Mouse (Mus musculus) small intestine, adult 2 months (tissue): ENCODE measurements around the gene Vav2. TPM values are rescaled to one million over a fixed set of nuclear protein-coding genes. Genes with fewer than 3 reads are reported as not detected.
A peak's percentile ranks its signal among the peaks of the same experiment; 100 is the strongest.

Source experiments
- H3K27ac ChIP-seq: fragments of 200-500 bp; 2 replicates; pipeline ENCODE4 v1.5.1; 2012; ENCODE audit warnings: low read depth, low read length, control low read depth, inconsistent platforms; ENCODE audit not compliant: insufficient read depth
- H3K27me3 ChIP-seq: fragments of 200-500 bp; 2 replicates; pipeline ENCODE4 v1.6.1; 2012; ENCODE audit warnings: mild to moderate bottlenecking, moderate library complexity, low read length, inconsistent platforms; ENCODE audit not compliant: control insufficient read depth, insufficient read depth
- H3K36me3 ChIP-seq: fragments of 200-500 bp; 2 replicates; pipeline ENCODE4 v1.6.1; 2012; ENCODE audit warnings: mild to moderate bottlenecking, low read length, control low read depth, inconsistent platforms; ENCODE audit not compliant: control insufficient read depth, insufficient read depth
- H3K4me1 ChIP-seq: fragments of 200-500 bp; 2 replicates; pipeline ENCODE4 v1.6.1; 2012; ENCODE audit warnings: low read length, inconsistent platforms, mixed read lengths; ENCODE audit not compliant: control insufficient read depth, insufficient read depth, insufficient read length
- H3K4me3 ChIP-seq: fragments of 200-500 bp; 2 replicates; pipeline ENCODE4 v1.5.1; 2012; ENCODE audit warnings: low read depth, mild to moderate bottlenecking, control low read depth, inconsistent platforms, low read length, moderate library complexity
- CTCF ChIP-seq: fragments of 200-500 bp; IDR thresholded peaks from 2 replicates; pipeline ENCODE4 v1.5.1; 2012; ENCODE audit warnings: low read depth, mild to moderate bottlenecking, control low read depth, inconsistent platforms, low read length, moderate library complexity, mixed read lengths; ENCODE audit not compliant: insufficient replicate concordance, insufficient read length; ENCODE audit errors: extremely low read depth
- POLR2A ChIP-seq: fragments of 200-500 bp; IDR thresholded peaks from 2 replicates; pipeline ENCODE4 v1.6.1; 2012; ENCODE audit warnings: low read depth, mild to moderate bottlenecking, control low read depth, inconsistent platforms, low read length, moderate library complexity
- WGBS: fragments of 180-500 bp; shearing (Covaris S2); methylation state at CpG from one replicate; pipeline ENCODE4 v1.1.7; 2018; 5-methylcytosine and 5-hydroxymethylcytosine counted together
- polyA plus RNA-seq: library from polyadenylated mRNA; depleted of rRNA; stranded (reverse); fragments of >200 nt; gene quantifications from 2 replicates; pipeline ENCODE4 v1.2.3, GENCODE M21; 2012

The Vav2 gene
- polyA plus RNA-seq, 1 experiment, result 59.5 TPM

- Histone ChIP-seq H3K4me3 (peak overlapping the region; percentile 76), H3K4me1 (peaks cover 24% of the 10 kb centered on the region), H3K36me3 (no peaks in the 10 kb centered on the region), H3K27ac (peak overlapping the region; percentile 29), H3K27me3 (no peaks in the 10 kb centered on the region)
- TF ChIP-seq CTCF (no peak), POLR2A (no peak)
- whole genome bisulfite sequencing, result under 1% methylated on average over 59 of the region's 60 CpGs
These were observed 955 bp downstream of the Vav2 start for GRCm38 (mm10) chr2:27425751-27426405.

DNA sequence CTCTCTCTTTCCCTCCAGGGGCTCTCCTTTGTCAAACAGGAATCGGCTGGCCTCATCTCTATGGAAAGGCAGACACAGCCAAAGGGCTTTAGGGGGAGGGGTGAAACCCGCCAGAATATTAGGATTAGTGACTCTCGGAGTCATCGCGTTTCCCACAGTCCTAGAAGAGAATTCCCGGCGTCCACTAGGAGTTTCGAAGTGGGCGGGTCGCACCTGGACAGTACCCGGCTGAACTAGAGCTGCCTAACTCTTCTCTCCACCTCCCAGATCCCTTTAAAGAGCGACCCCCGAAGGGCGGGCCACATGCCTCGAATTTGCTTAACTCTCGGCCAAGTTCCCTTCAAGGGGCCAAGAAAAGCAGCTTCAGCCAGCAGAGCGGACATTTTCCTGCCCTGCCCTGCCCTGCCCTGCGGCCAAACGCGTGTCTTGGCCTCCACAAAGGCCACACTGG is 1.6 kb downstream of the Vav2 start:
- TF ChIP-seq POLR2A, result no peak
- TF ChIP-seq CTCF, result no peak
- WGBS, result 6% methylated on average over 20 of the region's 20 CpGs

DNA sequence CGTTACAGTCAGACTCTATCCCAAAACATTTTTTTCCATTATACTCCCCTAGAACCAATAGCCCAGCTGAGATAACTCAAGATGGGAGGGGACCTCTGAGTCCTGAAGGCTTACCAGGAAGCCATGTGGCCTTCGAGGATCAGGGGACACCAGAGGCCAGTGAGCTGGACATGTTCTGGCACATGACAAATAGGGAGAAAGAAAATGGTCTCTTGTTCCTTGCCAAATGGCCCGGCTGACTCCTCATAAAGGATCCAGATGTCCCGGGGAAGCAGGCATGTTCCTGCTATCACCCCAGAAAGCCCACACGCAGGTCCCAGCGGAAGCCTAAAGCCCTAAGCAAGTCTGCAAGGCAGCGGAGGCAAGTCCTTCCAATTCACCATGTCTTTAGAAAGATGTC is 3.2 kb downstream of the Vav2 start:
- Histone ChIP-seq H3K4me3 (no peak overlapping the region), H3K27ac (no peak overlapping the region), H3K27me3 (no peaks in the 10 kb centered on the region), H3K36me3 (no peaks in the 10 kb centered on the region), H3K4me1 (peaks cover 34% of the 10 kb centered on the region)
- 76% methylated on average over 7 of the region's 7 CpGs for WGBS
- TF ChIP-seq CTCF (no peak), POLR2A (no peak)

More for the DNA sequence above, 1.6 kb downstream of the Vav2 start:
- H3K27ac ChIP-seq, result no peak overlapping the region; the same call in 1 of the 2 replicates
- H3K36me3 ChIP-seq, result no peaks in the 10 kb centered on the region
- H3K27me3 ChIP-seq, result no peaks in the 10 kb centered on the region
- H3K4me3 ChIP-seq, result peak overlapping the region; percentile 76
- peaks cover 24% of the 10 kb centered on the region for H3K4me1 ChIP-seq

DNA sequence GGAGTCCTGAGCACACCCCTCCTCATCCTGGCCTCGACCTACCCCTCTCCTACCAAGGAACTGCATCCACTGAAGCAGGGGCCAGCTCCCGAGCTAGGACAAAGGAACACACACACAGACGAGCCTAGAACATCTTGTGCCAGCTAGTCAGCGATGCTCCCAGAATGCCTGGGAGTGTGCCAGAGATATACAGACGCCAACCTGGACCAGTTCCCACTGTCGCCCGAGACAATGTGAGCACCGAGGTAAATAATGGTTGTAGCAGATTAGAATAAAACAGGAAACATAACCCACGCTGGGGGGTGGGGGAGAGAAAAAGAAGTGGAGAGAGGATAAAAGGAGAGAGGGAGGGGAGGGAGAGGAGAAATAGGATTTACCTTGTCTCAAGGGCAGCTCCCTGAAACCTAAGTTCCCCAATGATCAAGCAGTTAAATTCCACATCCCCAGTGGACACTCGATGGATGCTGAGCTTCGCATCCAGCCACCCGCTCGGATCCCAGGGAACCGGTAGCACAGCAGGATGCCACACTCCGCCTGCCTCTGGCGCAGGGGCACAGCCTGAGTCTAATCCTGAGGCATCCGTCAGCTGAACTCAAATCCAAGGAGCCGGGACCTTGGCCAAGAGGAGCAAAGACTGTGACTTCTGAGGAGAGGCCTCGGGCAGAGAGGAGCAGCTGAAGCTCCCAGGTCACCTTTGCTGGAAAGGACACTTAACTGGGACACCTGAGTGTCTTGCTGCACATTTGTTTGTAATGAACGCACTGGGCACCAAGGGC is 5.4 kb downstream of the Vav2 start:
- H3K4me3 ChIP-seq, result no peak overlapping the region
- H3K27ac ChIP-seq, result no peak overlapping the region
- 34% methylated on average over 20 of the region's 20 CpGs for WGBS
- no peaks in the 10 kb centered on the region for H3K36me3 ChIP-seq
- H3K27me3 ChIP-seq, result no peaks in the 10 kb centered on the region
- TF ChIP-seq CTCF (no peak), POLR2A (no peak)
- H3K4me1 ChIP-seq, result peaks cover 44% of the 10 kb centered on the region

GRCm38 (mm10) chr2:27418577-27419070 is 8.2 kb downstream of the Vav2 start:
- WGBS, result 8% methylated on average over 6 of the region's 6 CpGs
- Histone ChIP-seq H3K27ac (peak overlapping the region; percentile 63), H3K36me3 (no peaks in the 10 kb centered on the region), H3K27me3 (no peaks in the 10 kb centered on the region), H3K4me1 (peaks cover 60% of the 10 kb centered on the region), H3K4me3 (no peak overlapping the region)
- TF ChIP-seq CTCF (no peak), POLR2A (no peak)

GRCm38 (mm10) chr2:27417648-27418153 is 9.1 kb downstream of the Vav2 start:
- no peaks in the 10 kb centered on the region for H3K36me3 ChIP-seq
- peaks cover 59% of the 10 kb centered on the region for H3K4me1 ChIP-seq
- 0 out of 2 replicates have a peak overlapping the region, but pooled peaks have one; percentile 63 for H3K27ac ChIP-seq
- WGBS, result 43% methylated on average over 5 of the region's 5 CpGs
- no peak for TF ChIP-seq POLR2A
- no peak for TF ChIP-seq CTCF
- H3K27me3 ChIP-seq, result no peaks in the 10 kb centered on the region
- H3K4me3 ChIP-seq, result no peak overlapping the region

DNA sequence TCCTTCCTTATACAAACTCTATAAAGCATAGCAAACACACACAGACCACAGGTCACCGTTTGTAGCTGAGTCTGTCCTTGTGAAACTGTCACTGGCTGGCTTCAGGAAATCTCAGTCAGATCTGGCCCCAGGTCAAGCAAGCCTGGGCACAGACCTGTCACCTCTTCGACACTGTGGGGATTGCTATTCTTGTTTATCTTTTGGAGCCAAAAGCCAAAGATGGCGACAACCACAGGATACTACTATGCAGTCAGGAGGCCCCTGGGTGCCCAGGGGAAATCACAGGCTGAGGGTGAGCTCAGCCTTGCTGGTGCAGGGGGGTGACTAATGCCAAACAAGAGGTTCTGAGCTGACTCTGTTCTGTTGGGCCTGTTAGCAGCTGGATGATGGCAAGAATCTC is 10.4 kb downstream of the Vav2 start:
- H3K36me3 ChIP-seq, result no peaks in the 10 kb centered on the region
- WGBS, result 8% methylated on average over 3 of the region's 3 CpGs
- H3K27ac ChIP-seq, result peak overlapping the region; percentile 75
- no peaks in the 10 kb centered on the region for H3K27me3 ChIP-seq
- H3K4me3 ChIP-seq, result no peak overlapping the region
- TF ChIP-seq POLR2A (no peak), CTCF (no peak)
- H3K4me1 ChIP-seq, result peaks cover 64% of the 10 kb centered on the region
